Mouse (Mus musculus) testis, postnatal 14 days (tissue): ENCODE measurements at regions not wholly inside any gene's neighbourhood (a gene's known extent, or its start where the extent isn't known, plus 50 kb on each side); places are given as distances from the start of the nearest gene placed in this dataset.

Experiments
- DNase-seq: peaks from one replicate; pipeline ENCODE4 v3.0.0; 2021; ENCODE audit warnings: low spot score

DNA sequence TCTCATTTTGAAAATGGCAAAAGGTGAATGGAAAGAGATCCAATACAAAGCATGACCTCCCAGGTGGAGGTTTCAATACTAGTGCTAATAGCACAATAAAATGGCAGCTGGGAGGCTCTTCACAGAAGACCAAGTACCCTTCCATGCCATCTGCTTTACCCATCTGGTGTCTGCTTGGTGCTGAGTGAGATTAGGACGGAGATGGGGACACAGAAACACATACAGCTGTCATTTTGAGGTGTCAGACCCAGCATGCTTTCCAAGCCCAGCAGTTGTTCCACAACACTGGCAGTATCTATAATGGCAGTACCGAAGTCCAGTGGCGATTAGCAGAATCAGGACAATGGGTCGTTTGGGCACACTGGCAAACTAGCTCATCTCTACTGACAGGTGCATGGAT lies 118.9 kb upstream of the 1700064H15Rik start:
- DNase-seq: no peak

DNA sequence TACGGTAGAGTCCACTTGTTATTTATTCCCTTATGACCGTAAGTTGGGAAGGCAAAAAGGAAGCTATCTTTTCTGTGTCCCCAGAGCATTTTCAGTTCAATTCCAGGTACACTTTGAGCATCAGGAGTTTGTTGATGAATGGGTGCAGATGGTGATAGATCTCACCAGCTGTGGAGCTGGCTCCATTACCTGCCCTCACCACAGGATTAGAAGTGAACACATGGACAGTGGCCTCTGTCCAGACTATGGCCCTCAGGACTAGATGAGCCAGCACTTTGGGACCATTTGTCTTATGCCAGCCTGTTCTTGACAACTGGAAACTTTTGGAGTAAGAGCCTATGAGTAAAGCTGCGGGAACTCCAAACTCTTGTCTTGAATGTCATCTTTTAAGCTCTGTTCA lies 123.5 kb upstream of the 1700064H15Rik start:
- DNase-seq: no peak

DNA sequence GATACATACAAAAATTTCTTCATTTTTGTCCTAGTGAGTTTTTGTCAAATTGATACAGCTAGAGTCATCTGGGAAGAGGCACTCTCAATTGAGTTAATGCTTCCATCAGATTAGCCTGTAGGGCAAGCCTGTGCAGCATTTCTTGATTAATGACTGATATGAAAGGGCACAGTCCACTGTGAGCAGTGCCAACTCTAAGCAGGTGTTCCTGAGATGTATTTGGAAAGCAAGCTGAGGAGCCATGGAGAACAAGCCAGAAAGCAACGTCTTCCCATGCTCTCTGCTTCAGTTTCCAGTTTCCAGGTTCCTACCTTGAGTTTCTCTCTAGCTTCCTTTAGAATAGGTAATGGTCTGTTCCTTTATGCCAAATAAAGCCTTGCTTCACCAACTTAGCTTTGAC lies 125.5 kb upstream of the 1700064H15Rik start:
- no peak for DNase-seq

DNA sequence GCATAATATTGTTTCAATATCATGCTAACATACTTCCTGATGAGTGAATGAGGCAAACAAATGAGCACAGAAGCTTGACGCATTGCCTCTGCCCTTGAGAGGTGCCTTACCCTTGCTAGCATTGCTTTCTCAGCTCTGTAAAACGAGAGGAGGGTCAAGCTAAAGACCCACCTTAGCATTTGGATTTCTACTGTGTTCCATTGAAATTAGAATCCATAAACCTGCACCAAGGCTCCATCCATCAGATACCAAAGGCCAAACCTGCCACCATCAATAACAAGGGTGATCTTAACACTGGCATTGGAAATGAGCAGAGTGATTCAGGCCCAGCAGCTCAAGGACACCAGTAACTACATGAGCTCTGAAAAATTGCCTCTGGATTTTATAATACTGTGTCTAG lies 126.2 kb upstream of the 1700064H15Rik start:
- DNase-seq: no peak

DNA sequence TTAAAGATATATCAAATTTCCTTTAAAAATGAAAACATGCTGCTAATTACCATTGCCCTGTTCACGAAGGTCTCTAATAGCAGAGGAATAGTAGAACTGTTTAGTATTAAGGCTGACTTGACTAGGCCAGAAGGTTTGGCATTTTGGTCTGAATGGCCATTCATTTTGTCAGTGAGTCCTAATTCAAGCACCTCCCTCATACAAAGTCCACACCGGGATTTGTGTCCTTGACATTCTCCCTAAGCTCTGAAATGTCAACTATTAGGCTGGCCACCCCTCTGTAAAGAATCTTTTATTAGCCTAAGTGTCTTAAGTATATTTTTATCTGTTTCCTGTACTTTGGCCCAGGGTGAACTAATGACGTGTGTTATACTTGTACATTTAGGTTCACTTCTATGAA lies 126.7 kb upstream of the 1700064H15Rik start:
- no peak for DNase-seq

DNA sequence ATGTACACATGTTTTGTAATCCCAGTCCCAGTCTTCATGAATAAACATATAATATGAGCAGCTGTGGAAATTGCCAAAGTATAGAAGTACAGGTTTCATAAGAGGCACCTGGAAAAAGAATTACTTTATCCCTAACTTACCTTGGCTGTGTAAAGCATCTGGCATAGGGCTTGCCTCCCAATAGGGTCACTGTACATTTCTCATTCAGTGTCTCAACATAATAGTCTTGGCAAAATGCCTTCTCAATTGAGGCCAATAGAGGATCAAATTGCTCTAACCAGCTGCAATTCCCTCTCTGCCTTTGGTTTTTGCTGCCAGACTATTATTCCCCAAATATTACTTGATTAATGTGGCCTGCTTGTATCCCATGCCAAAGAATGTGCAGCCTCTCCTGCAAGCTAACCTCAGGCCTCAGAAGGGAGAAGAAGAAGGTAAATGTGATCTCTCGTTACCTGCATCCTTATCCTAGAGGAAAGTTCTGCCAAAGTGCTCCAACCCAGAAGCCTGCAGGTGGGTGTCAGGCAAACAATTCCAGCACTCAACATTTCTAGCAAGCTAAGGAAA lies 158.2 kb upstream of the Cp start:
- DNase-seq: no peak

DNA sequence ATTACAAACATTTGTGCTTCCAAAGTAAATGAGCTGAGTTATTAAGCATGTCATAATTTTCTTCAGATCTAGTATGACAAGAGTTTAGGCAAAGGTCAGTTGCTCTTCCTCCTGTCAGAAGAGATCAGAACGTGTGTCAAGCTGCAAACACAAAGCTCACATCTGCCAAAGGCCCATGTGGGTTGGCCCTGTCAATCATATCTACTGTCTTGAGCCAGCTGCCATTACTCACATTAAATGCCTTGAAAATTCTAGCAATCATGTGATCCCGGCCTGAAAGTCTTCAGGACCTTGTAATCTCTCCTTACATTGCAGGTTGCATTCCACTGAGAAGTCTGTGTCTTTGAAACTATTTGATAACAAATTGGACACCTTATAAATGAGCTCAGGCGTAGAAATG lies 146.8 kb upstream of the Cp start:
- DNase-seq: no peak

DNA sequence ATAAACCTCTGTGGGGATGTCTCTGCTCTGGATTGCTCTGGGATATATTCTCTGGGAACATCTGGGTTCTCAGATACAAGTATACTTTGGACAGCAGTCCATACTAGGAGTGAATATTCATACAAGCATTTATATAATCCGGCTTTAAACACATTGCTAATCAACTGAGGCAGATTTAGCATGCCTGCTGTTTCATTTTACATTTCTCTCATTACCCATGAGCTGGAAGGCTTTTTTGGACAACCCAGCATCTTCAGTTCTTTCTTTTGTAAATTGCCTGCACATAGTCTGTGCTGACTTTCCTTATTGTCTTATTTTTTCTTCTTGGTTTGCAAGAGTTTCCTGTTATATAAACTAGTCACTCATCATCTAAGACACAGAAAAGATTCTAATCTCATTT lies 131.9 kb upstream of the Cp start:
- DNase-seq: no peak

DNA sequence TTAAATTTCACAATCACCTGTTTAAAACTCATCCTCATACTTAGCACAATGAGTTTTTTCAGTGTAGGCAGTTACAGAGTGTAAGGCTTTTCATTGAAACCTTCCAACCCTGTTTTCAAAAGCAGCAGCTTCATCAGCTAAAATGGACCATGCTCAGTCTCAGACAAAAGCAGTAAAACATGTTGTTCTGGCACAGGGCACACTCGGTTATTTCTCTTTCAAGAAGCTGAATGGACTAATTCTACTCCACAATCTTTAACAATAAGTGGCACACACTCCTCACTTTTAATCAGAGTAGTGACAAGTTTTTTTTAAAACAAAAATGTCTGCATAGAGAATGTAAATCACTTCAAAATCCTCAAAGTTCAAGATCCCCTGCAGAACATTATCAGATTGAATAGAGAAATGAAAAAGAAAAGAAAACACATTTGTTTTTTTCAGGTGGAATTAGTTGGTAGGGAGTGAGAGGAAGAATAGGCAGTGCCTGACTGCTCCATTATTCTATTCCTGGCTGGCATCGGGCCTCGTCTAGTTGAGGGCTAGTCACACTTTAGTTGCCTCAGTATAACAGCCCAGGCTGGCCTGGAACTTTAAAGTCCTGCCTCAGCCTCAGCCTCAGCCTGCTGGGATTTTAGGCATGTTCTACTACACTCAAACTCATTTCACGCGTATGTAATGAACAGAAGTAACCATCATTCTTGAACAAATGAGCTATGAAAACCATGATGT lies 128.2 kb upstream of the Cp start:
- no peak for DNase-seq

DNA sequence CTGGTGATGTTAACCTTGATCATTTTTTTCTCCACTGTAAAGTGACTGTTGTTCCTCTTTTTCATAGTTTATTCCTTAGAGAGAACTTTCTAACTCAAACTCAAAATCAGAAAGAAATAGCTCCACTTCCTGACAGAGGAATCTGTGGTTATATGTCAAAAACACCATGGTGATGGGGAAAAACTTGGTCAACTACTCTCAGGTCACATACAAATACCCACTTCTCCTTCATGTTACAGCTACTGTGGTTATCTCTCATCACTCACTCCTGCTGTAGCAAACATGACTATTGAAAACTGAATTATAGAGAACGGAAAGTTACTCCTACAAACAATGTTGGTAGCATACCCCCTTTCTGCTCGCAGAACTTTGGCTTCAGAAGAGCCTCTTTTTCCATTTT lies 127.1 kb upstream of the Cp start:
- DNase-seq: no peak

DNA sequence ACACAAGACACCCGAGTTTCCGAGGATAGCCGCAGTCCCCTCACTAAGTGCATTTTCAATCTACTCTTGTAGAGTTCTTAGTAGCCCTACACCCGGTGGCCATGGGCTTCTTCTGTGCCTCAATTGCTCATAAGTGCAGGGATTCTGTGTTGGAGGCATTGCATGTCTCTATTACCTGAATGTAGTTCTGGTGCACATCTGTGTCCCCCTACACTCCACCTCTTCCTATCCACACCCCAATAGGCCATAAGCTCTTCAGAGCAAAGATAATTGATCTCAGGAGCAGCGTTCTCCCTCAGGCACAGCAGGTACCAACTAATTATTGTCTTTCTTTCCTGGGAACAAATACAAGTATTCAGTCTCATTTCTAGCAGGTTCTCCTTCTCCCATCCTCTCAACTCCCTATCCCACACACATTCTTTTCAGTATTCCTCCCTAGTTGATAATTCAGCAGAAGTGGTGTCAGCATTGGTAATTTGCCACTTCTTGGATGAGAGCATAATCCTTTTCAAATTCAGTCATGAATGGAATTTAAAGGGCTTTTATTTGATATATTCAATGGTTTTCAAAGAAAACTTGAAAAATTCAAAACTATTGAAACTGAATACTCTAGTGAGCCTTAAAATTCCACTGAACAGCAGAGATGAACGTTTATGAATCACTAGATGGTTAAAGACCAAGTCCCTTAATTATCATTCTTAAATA lies 108.7 kb upstream of the Cp start:
- no peak for DNase-seq

DNA sequence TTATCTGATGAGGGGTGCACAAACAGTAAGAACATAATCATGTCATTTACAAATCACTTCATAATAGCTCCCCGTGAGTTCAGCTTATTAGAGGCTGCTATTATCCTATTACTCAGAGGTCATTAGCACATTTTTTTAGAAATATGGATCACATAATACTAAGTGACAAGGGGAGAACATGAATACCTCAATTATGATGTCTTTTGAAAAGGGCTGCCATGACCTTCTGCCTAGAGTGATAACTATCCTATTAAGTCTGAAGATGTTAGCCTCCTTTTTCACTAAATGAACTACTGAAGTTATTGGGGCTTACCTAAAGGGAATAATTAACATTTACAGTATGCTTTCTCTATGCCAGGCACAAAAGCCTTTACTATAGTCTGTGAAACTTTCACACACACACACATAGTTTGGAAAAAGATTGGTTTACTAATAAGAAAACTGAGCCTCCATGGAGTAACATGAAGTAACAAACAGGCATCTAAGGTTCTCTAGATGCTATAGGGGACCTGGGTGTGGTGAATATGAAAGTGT lies 108.1 kb upstream of the Cp start:
- DNase-seq: no peak

DNA sequence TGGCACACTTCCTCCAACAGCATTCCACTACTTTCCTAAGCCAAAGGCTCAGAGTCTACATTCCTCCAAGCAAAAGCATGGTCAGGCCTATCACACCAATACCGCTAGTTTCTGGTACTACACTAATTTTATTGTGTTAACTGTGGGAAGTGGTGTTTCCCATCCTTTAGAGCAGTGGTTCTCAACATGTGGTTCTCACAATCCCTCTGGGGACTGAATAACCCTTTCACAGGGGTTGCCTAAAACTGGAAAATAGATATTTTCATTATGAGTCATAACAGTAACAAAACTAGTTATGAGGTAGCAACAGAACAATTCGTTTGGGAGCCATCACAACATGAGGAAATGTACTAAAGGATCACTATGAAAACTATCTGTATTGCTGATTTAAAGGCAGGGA lies 74.2 kb upstream of the Cp start:
- DNase-seq: no peak

DNA sequence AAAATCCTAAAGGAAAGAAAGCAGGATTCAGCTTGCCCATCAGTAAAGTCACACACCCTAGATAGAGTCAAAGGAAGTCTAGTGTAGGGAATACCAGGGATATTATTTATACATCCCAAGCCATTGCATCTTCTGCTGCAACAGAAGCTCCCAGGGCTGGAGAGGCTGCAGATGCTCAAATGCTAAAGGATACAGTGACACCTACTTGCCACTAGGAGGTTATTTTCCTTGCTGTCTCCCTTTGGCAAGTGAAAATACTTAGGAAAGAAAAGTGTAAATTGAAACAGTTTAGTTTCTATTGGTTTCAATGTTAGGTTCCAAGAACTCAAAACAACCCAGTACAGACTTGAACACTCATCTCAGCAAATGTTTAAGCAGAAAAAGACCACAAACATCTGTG lies 68.4 kb upstream of the Cp start:
- DNase-seq: no peak

DNA sequence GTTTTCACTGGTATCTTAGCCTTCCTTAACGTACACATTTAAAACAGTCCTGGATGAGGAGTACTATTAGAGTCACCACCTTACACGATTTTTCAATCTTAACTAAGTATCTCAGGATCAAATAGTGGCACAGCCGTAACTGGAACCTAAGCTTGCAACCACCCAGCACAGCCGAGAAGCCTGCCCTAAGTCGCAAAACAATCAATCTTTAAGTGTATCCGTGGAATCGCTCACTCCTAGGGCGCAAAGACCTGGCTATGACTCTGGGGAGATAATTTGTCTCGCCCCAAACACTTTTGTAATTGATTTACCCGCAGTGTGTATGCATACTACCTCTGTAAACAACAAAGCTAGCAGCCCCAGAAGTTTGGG lies 62.6 kb upstream of the Cp start:
- no peak for DNase-seq

DNA sequence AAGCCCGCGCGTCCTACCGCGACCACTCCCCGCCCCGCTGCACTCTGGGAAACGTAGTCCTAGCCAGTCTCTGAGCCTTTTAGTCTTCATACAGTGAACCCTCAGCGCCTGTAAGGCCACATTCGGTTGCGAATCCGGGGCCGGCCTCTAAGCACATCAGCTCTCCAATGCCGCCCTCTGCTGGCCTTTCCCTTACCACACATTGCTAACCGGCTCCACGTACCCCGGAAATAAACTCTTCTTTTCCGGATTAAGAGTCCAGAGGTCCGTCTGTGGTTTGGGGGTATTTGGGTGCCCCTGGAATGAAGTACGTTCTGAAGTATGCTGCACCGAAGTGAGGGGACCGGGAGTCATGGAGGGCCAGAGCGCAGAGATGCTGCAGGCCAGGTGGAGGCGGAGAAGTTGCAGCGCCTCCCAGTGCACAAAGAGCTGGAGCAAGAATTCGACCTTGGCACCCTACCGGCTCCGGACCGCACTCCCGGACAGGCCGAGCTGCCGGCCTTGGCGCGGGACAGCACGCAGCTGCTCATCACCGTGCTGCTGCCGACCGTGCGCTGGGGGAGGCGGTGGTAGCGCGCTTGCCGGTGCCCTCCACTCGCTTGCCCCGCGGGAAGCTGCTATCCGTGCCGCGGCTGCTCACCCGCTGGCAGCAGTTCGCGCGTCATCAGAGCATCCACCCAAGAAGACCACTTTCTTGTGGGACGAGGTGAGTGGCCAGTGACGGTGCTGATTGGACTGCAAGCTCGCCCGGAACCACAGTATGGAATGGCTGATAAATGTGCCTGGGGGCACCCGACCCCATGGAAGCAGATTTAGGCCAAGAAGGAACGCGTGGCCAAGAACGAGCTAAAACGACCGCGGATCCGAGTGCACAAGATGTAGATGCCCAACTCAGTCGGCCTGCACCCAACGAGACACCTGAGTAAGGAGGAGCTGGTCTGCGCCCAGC lies 62.0 kb upstream of the Cp start:
- peak; percentile 88 for DNase-seq

DNA sequence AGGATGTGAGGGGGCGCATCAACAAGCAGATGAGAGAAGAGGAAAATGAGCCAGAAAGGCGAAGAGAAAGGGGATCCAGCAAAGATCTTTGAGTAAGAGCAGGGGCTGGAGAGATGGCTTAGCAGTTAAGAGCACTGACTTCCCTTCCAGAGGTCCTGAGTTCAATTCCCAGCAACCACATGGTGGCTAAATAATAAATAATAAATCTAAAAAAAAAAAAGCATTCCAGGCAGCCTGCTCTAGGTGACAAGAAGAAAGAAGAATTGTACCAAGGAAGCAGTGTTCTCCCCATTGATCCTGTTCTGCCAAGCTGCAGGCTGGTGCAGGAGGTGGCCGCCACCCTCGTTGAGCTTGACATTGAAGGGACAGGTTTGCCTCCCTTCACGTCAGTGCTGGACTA lies 61.1 kb upstream of the Cp start:
- no peak for DNase-seq

DNA sequence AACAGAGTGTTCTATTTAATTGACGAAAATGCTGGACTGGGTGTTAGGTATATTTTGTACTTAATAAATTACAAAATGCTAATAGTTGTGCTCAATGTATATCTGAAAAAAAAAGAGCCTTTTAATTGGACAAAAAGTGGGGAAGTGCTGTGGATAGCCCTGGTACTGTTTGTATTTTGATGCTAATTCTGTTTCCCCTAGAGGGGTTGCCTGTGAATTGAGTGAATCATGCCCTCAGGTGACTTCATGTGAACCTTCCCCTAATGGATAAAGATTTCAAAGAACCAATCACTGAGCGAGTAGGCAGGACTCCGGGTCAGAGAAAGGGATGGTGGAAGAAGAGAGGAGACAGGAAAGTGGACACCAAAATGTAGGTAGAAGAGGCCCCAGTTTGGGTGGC lies 59.7 kb upstream of the Cp start:
- DNase-seq: no peak

DNA sequence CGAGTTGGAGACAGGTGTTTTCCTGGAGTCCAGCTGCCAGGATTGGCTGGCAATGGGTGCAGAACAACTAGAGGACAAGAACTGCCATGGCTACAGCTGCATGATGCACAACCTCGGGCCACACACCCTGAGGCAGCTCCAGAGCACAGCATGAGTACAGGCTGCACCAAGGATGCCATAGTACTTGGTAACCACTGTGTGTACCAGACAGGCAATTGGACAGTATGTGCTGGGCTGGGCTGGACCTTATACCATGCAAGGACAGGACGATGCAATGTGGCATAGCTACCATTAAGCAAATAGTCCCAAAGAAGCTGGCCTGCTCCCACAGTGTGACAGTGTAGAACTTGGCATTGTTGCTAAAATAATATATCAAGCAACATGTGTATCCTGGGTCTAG lies 54.6 kb upstream of the Cp start:
- DNase-seq: no peak

DNA sequence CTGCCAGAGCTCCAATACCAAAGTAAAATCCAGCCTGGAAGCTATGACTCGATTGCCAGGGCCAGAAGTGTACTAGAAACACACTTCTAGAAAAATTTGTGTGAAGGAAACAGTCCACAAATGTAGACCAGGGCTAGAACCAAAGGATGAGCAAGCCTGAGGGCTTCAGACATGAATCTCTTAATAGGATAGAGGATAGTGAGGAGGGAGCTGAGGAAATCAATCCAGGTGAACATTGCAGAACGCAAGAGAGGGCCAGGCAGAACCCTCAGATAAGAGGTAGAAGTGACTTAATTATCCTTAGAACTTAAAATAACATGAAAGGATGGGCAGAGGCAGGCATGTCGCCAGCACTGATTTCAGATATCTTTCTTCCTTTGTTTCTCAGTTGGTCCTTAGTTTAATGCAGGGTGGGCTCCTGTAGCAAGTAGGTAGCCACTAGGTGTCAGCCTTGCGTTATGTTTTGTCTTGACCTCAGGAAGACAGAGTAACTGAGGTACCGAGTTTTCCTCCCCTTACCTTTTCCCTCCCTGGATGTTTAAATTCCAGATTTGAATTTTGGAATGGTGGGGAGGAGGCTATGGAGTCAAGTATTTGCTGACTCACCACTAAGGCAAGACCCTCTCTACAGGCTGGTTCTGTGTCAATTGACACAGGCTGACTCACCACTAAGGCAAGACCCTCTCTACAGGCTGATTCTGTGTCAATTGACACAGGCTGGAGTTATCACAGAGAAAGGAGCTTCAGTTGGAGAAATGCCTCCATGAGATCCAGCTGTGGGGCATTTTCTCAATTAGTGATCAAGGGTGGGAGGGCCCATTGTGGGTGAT lies 52.2 kb upstream of the Cp start:
- DNase-seq: no peak
